Mouse (Mus musculus) limb, embryonic 13.5 days (tissue): Measurements from ENCODE around the gene Akap8l. TPM values are rescaled to one million over a fixed set of nuclear protein-coding genes. Genes with fewer than 3 reads are reported as not detected.

Experiments used
- ATAC-seq: fragments of 200-750 bp; cut with Nextera tagmentation; 2 replicates; pipeline ENCODE4 v1.8.0; 2017; ENCODE audit warnings: low read depth, moderate number of reproducible peaks, moderate TSS enrichment; ENCODE audit not compliant: low FRiP score
- H3K27ac ChIP-seq: fragments of 300-500 bp; sonication (generic); 2 replicates; pipeline ENCODE4 v1.5.1; 2015; ENCODE audit warnings: inconsistent platforms, mild to moderate bottlenecking, moderate library complexity
- H3K27me3 ChIP-seq: fragments of 300-500 bp; sonication (generic); 2 replicates; pipeline ENCODE4 v1.6.1; 2015; ENCODE audit warnings: mild to moderate bottlenecking, inconsistent platforms
- H3K36me3 ChIP-seq: fragments of 300-500 bp; sonication (generic); 2 replicates; pipeline ENCODE4 v1.6.1; 2015; ENCODE audit warnings: inconsistent platforms, mild to moderate bottlenecking, moderate library complexity
- H3K4me1 ChIP-seq: fragments of 300-500 bp; sonication (generic); 2 replicates; pipeline ENCODE4 v1.6.1; 2015; ENCODE audit warnings: inconsistent platforms
- H3K4me2 ChIP-seq: fragments of 300-500 bp; sonication (generic); replicated peaks from 2 replicates; pipeline ENCODE4 v1.6.1; 2015; ENCODE audit warnings: inconsistent platforms, mild to moderate bottlenecking, moderate library complexity
- H3K4me3 ChIP-seq: fragments of 300-500 bp; sonication (generic); 2 replicates; pipeline ENCODE4 v1.5.1; 2015; ENCODE audit warnings: moderate library complexity, mild to moderate bottlenecking, inconsistent platforms
- H3K9ac ChIP-seq: fragments of 300-500 bp; sonication (generic); 2 replicates; pipeline ENCODE4 v1.6.1; 2015; ENCODE audit warnings: mild to moderate bottlenecking, inconsistent platforms
- H3K9me3 ChIP-seq: fragments of 300-500 bp; sonication (generic); 2 replicates; pipeline ENCODE4 v1.6.1; 2016; ENCODE audit warnings: inconsistent platforms
- WGBS: fragments of 180-500 bp; shearing (Covaris S2); methylation state at CpG from one replicate; pipeline ENCODE4 v1.1.7; 2015; 5-methylcytosine and 5-hydroxymethylcytosine counted together
- polyA plus RNA-seq: library from polyadenylated mRNA; unstranded; fragments of >200 nt; fragmentation: Nextera tagmentation; extraction: Ambion mirVana; gene quantifications from 2 replicates; pipeline ENCODE4 v1.2.1, GENCODE M21; 2015

The Akap8l gene
- polyA plus RNA-seq, 1 experiment from 2014 or later, result 116 TPM

- no peak for ATAC-seq
- no peaks in the 10 kb centered on the region for H3K9me3 ChIP-seq
- H3K27me3 ChIP-seq, result no peaks in the 10 kb centered on the region
- H3K4me2 ChIP-seq, result peak overlapping the region; percentile 53
- 18% methylated on average over 12 of the region's 17 CpGs for WGBS
- H3K27ac ChIP-seq, result no peak overlapping the region
- peak overlapping the region; percentile 48; the same call in 1 of the 2 replicates for H3K9ac ChIP-seq
- peaks cover 9% of the 10 kb centered on the region for H3K4me1 ChIP-seq
- no peaks in the 10 kb centered on the region for H3K36me3 ChIP-seq
- H3K4me3 ChIP-seq, result peak overlapping the region; percentile 32
Measured at GRCm38 (mm10) chr17:32368991-32369578, 18.7 kb upstream of the Akap8l start.

DNA sequence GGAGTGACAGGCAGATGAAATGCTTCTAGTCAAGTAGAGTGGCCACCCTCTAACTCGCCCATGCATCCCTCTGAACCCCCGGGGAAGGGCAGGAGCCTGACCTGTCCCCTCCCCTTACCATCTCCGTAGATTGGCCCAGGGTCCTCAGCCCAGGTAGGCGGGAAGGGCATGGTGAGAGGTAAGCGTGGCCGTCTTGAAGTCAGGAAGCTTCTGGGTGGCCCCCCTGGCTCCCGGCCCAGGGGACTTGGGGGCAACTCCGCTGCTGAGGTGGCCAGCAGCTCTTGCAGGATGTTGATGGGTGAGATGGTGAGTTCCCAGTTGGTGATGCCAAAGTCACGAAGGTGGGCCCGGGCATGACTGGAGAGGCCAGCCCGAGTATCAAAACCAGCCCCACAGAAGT, 17.3 kb upstream of the Akap8l start:
- Histone ChIP-seq H3K4me3 (no peak overlapping the region), H3K9ac (no peak overlapping the region), H3K27ac (no peak overlapping the region), H3K4me2 (no peak overlapping the region), H3K27me3 (no peaks in the 10 kb centered on the region), H3K9me3 (no peaks in the 10 kb centered on the region), H3K4me1 (peaks cover 19% of the 10 kb centered on the region), H3K36me3 (peaks cover 2% of the 10 kb centered on the region; the same call in 1 of the 2 replicates)
- no peak for ATAC-seq
- 86% methylated on average over 11 of the region's 11 CpGs for WGBS

DNA sequence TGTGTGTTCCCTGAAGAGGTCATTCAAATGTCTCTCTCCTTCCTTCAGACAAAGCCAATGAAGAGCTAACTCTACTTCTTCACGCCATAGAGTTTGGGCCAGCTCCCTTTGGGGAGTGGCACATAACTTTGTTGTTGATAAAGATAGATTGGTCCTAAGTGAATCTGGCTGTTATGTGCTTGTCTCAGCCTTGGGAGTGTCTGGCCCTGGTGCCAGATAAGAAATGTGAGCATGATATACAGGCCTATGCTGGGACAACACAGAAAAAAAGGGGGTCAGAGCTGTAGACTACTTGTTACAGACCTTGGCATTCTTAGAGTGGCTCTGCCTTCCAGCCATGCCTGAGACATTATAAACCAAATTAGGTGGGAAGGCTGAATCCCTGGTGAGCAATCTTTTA, 14.9 kb upstream of the Akap8l start:
- no peak for ATAC-seq
- H3K4me2 ChIP-seq, result peak overlapping the region; percentile 57; the same call in 1 of the 2 replicates

GRCm38 (mm10) chr17:32364850-32365249, 14.4 kb upstream of the Akap8l start:
- Histone ChIP-seq H3K27ac (peak overlapping the region; percentile 16; the same call in 1 of the 2 replicates), H3K4me1 (peaks cover 29% of the 10 kb centered on the region), H3K4me3 (peak overlapping the region; percentile 96), H3K27me3 (no peaks in the 10 kb centered on the region), H3K9ac (peak overlapping the region; percentile 95; the same call in 1 of the 2 replicates), H3K4me2 (peak overlapping the region; percentile 57), H3K36me3 (peaks cover 30% of the 10 kb centered on the region), H3K9me3 (no peaks in the 10 kb centered on the region)
- ATAC-seq, result no peak
- 44% methylated on average over 5 of the region's 5 CpGs for WGBS

More for the DNA sequence above, 14.9 kb upstream of the Akap8l start:
- 83% methylated on average over 1 of the region's 1 CpGs for WGBS
- H3K9ac ChIP-seq, result no peak overlapping the region
- peaks cover 26% of the 10 kb centered on the region for H3K36me3 ChIP-seq
- peaks cover 29% of the 10 kb centered on the region for H3K4me1 ChIP-seq
- no peak overlapping the region for H3K4me3 ChIP-seq
- no peaks in the 10 kb centered on the region for H3K9me3 ChIP-seq
- H3K27ac ChIP-seq, result no peak overlapping the region
- H3K27me3 ChIP-seq, result no peaks in the 10 kb centered on the region

GRCm38 (mm10) chr17:32364331-32364730, 13.9 kb upstream of the Akap8l start:
- ATAC-seq, result peak; percentile 94
- Histone ChIP-seq H3K4me1 (peaks cover 29% of the 10 kb centered on the region), H3K9me3 (no peaks in the 10 kb centered on the region), H3K27me3 (no peaks in the 10 kb centered on the region), H3K36me3 (peaks cover 36% of the 10 kb centered on the region), H3K9ac (peak overlapping the region; percentile 95), H3K27ac (peak overlapping the region; percentile 16; the same call in 1 of the 2 replicates), H3K4me2 (peak overlapping the region; percentile 86), H3K4me3 (peak overlapping the region; percentile 96)
- under 1% methylated on average over 45 of the region's 47 CpGs for WGBS

DNA sequence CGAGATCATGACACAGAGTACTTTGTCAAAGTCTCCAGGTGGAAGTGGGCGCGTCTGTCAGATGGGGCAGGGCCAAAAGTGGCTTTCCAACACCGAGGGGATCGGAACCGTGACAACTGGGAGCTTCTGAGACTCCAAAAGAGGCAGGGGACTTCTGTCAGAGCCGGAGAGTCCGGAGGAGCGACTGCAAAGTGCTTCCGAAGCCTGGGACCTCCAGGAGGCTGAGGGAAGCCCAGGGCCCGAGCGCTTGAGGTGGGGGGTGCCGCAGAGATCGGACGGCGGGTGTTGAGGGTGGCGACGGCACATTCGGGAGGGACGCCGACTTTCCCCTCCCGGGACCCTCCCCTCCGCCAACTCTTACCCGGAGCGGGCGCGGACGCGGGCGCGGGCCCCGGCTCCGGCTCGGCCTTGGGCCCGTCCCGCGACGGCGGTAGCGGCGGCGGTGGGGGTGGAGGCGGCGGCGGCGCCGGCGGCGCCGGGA, 13.5 kb upstream of the Akap8l start:
- Histone ChIP-seq H3K27ac (peak overlapping the region; percentile 16; the same call in 1 of the 2 replicates), H3K27me3 (no peaks in the 10 kb centered on the region), H3K4me1 (peaks cover 29% of the 10 kb centered on the region), H3K4me3 (peak overlapping the region; percentile 96), H3K9ac (peak overlapping the region; percentile 95), H3K9me3 (no peaks in the 10 kb centered on the region), H3K36me3 (peaks cover 40% of the 10 kb centered on the region), H3K4me2 (peak overlapping the region; percentile 86)
- ATAC-seq, result peak; percentile 43; the same call in 1 of the 2 replicates
- WGBS, result under 1% methylated on average over 42 of the region's 50 CpGs

DNA sequence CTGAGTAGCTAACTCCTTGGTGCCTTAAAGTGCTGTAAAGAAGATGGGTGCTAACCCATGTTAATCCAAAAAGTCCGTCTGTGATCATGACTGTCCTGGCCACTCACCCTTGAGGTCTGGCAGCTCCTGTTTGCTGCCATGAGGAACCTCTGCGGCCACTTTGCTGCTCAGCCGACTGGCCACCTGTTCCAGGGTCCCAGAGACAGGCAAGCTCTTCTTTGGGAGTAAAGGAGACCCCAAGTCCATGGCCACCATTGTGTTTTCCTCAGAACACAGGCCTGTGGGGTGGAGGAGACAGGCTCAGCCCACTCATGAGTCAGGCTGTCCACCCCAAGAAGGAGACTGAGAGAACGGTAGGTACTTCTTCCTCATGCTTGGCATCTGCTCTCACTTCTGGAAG, 12.3 kb upstream of the Akap8l start:
- peak overlapping the region; percentile 95 for H3K9ac ChIP-seq
- no peak overlapping the region for H3K27ac ChIP-seq
- H3K4me1 ChIP-seq, result peaks cover 29% of the 10 kb centered on the region
- H3K36me3 ChIP-seq, result peaks cover 52% of the 10 kb centered on the region
- peak overlapping the region; percentile 96 for H3K4me3 ChIP-seq
- peak overlapping the region; percentile 86 for H3K4me2 ChIP-seq
- H3K9me3 ChIP-seq, result no peaks in the 10 kb centered on the region
- H3K27me3 ChIP-seq, result no peaks in the 10 kb centered on the region
- no peak for ATAC-seq
- WGBS, result 80% methylated on average over 4 of the region's 4 CpGs

- no peak overlapping the region for H3K4me2 ChIP-seq
- no peaks in the 10 kb centered on the region for H3K27me3 ChIP-seq
- ATAC-seq, result no peak
- 0 out of 2 replicates have a peak overlapping the region, but pooled peaks have one; percentile 13 for H3K9ac ChIP-seq
- H3K4me3 ChIP-seq, result no peak overlapping the region
- no peaks in the 10 kb centered on the region for H3K9me3 ChIP-seq
- WGBS, result 86% methylated on average over 16 of the region's 18 CpGs
- peaks cover 80% of the 10 kb centered on the region for H3K36me3 ChIP-seq
- H3K4me1 ChIP-seq, result peaks cover 23% of the 10 kb centered on the region
- no peak overlapping the region for H3K27ac ChIP-seq
Measured at GRCm38 (mm10) chr17:32359928-32360327, 9.5 kb upstream of the Akap8l start.

GRCm38 (mm10) chr17:32358943-32359340, 8.5 kb upstream of the Akap8l start:
- Histone ChIP-seq H3K9me3 (no peaks in the 10 kb centered on the region), H3K27me3 (no peaks in the 10 kb centered on the region), H3K9ac (no peak overlapping the region), H3K36me3 (peaks cover 89% of the 10 kb centered on the region), H3K4me3 (no peak overlapping the region), H3K4me1 (peaks cover 19% of the 10 kb centered on the region), H3K27ac (no peak overlapping the region), H3K4me2 (no peak overlapping the region)
- 94% methylated on average over 6 of the region's 6 CpGs for WGBS
- no peak for ATAC-seq

GRCm38 (mm10) chr17:32358192-32358942, 8.0 kb upstream of the Akap8l start:
- no peak overlapping the region for H3K27ac ChIP-seq
- H3K9me3 ChIP-seq, result no peaks in the 10 kb centered on the region
- ATAC-seq, result no peak
- 93% methylated on average over 7 of the region's 7 CpGs for WGBS
- no peak overlapping the region for H3K4me2 ChIP-seq
- no peak overlapping the region for H3K9ac ChIP-seq
- peaks cover 95% of the 10 kb centered on the region for H3K36me3 ChIP-seq
- H3K4me1 ChIP-seq, result peaks cover 17% of the 10 kb centered on the region
- no peaks in the 10 kb centered on the region for H3K27me3 ChIP-seq
- H3K4me3 ChIP-seq, result no peak overlapping the region

DNA sequence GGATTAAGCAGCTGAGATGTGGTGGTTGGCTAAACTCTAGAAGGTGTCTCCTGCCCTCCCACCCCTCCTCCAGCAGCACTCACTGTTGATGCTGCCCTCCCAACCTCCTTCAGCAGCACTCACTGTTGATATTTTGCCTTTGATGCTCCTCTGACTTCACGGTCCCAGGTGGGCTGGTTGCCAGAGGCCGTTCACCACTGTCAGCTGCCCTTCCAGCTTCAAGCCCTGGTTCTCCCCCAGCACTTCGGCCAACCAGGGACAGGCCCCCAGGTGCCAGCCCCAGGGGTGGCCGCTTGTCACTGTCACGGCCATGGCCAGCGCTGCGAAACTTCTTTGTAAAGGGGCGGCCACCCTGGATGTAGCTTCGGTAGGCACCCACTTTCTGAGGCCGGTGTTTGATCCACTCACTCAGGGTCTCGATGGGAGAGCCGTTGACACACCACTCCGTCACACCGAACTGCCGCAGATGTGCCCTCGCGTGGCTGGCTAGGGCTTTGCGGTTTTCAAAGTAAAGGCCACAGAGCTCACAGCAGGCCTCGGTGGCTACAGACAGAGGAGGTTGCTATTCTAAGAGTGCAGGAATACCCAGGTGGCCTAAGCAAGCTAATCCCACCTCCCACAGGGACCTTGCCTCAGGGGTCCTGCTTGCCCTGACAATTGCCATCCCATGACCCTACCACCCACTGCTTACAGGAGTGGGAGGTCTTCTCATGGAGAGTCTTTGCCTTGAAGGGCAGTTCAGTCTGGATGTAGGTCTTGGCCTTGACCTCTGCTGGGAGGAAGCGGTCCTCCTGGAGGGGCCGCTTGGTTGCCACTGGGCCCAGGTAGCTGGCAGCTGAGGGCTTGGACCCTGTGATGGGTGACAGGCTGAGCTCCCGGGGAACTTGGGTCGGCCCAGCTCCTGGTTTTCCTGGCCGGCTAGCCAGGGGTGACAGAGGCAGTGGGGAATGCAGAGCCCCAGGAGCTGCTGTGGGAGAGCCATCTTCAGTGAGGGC, 6.7 kb upstream of the Akap8l start:
- Histone ChIP-seq H3K9me3 (no peaks in the 10 kb centered on the region), H3K36me3 (peaks cover 87% of the 10 kb centered on the region)
- no peak for ATAC-seq

More for the DNA sequence above, 6.7 kb upstream of the Akap8l start:
- H3K27me3 ChIP-seq, result no peaks in the 10 kb centered on the region
- 89% methylated on average over 24 of the region's 24 CpGs for WGBS
- no peak overlapping the region for H3K4me3 ChIP-seq
- H3K27ac ChIP-seq, result no peak overlapping the region
- no peak overlapping the region for H3K4me2 ChIP-seq
- no peak overlapping the region for H3K9ac ChIP-seq
- peaks cover 4% of the 10 kb centered on the region for H3K4me1 ChIP-seq
